Mouse (Mus musculus) stomach, adult 2 months (tissue): ENCODE measurements around the gene Acsm2. TPM values are rescaled to one million over a fixed set of nuclear protein-coding genes. Genes with fewer than 3 reads are reported as not detected.

Experiments
- polyA plus RNA-seq: library from polyadenylated mRNA; depleted of rRNA; stranded (reverse); fragments of >200 nt; gene quantifications from 2 replicates; pipeline ENCODE4 v1.2.3, GENCODE M21; 2012; rRNA removed

The Acsm2 gene
- polyA plus RNA-seq, result not detected in 2 replicates

GRCm38 (mm10) chr7:119554040-119554439 lies at the start of gene Acsm2:
Acsm2 (plus strand) TSS chr7:119554340.

GRCm38 (mm10) chr7:119519163-119519562 lies 35.0 kb upstream of the Acsm2 start, which contains the start of gene Acsm5:
Acsm5 (plus strand) TSS chr7:119519463.

GRCm38 (mm10) chr7:119523389-119523788 lies 30.8 kb upstream of the Acsm2 start, which contains the start of gene Pdilt:
Pdilt (minus strand) TSS chr7:119523489.

DNA sequence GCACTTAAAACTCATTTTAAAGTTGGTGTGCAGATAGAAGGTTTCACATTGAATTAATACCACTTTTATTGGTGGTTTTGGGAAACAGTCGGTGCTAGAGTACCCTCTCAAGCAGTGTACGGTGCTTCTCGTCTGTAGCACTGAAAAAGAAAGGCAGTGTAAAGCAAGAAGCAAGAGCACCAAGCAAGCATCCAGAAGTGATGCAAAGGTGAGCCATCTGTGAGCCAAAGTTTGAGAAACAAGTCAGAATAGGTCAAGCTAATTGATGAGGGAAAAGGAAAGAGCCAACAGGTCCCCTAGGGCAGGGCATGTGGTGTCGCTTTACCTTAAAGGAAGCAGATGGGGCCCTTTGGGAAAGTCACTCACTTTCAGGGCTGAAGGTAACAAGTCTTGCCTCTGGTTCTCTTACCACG lies 52.5 kb downstream of the Acsm2 start, which contains the start of gene Acsm1:
Gene Acsm1 (plus strand): TSS at position 363 of the 413 bp plus-strand sequence.

Other genes with a start within 250 kb of the Acsm2 start
- gene Gp2, start 95.1 kb upstream of the Acsm2 start, polyA plus RNA-seq, result not detected in 2 replicates
- gene Umod, start 75.1 kb upstream of the Acsm2 start, polyA plus RNA-seq, result 0.17 and 1.0 TPM in 2 replicates
- gene Acsm5, start 34.9 kb upstream of the Acsm2 start, polyA plus RNA-seq, result not detected in 2 replicates
- not detected in 2 replicates for gene Pdilt, start 30.9 kb upstream of the Acsm2 start, polyA plus RNA-seq
- 0.09 TPM in 1 of 2 replicates, not detected in the other for gene Acsm1, start 52.7 kb downstream of the Acsm2 start, polyA plus RNA-seq
- gene Acsm4, start 135.7 kb downstream of the Acsm2 start, polyA plus RNA-seq, result not detected in 2 replicates
- gene Thumpd1, start 166.5 kb downstream of the Acsm2 start, polyA plus RNA-seq, result 2.8 and 4.6 TPM in 2 replicates
- 2.8 and 3.8 TPM in 2 replicates for gene Acsm3, start 206.6 kb downstream of the Acsm2 start, polyA plus RNA-seq
- gene Rexo5, start 239.7 kb downstream of the Acsm2 start, polyA plus RNA-seq, result 0.09 and 0.29 TPM in 2 replicates
- 0.05 and 0.21 TPM in 2 replicates for gene Eri2, start 239.7 kb downstream of the Acsm2 start, polyA plus RNA-seq